ENCODE assay signal across 17 mouse cellular contexts in the genomic region with DNA sequence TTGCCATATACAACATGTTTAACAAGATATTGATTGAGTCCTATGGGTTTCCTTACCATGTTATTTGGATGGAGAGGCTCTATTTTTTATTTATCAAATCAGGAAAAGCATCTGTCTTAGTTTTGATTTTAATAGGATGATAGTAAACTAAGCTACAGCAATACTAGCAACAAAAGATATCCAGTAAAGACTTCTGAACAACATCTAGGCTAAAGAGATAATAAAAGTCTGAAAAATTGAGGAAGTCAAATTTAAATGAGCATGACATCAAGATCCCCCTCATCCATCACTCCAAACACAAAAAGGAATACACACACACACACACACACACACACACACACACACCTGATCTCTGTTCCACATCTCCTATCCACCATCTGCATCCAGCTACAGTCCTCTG.
DNase-seq lines count a peak whose midpoint lies in the region; TF ChIP-seq lines count a peak whose summit lies in the region.
"Had no signal": no experiment of that assay in that cellular context is flagged by ENCODE, and none has a peak within 500 bp of the region (broad histone marks: within the 10 kb centered on the region; RNA-seq: fewer than 3 reads in every experiment).

No protein-coding gene starts in this region.

- peak; percentile 67 to 77; a peak in 3 of 4 replicates for TF ChIP-seq EP300 in MEL (IDR thresholded peaks at IDR 0.05; ENCODE audit: low read depth in 1 of 2, low read length in 2 of 2)

- no peaks in the 10 kb centered on the region for H3K27me3 ChIP-seq in MEL (ENCODE audit: control insufficient read depth in 1 of 2, insufficient read depth in 2 of 2, low read length in 2 of 2)
- H3K27me3 ChIP-seq: CH12.LX, Patski had no signal

- no peaks in the 10 kb centered on the region for H3K79me2 ChIP-seq in MEL (ENCODE audit: control insufficient read depth, insufficient read depth, low read length, poor library complexity)

- TF ChIP-seq CTCF in MEL (IDR thresholded peaks at IDR 0.05 in 2 of 3, conservative IDR thresholded peaks at IDR 0.05 in 1 of 3; ENCODE audit: control insufficient read depth in 1 of 3, insufficient read depth in 1 of 3, low read depth in 2 of 3, low read length in 3 of 3, poor library complexity in 1 of 3, severe bottlenecking in 1 of 3): no peak

- H3K4me1 ChIP-seq in MEL (ENCODE audit: control insufficient read depth in 1 of 2, insufficient read depth in 2 of 2, low read length in 2 of 2): peaks cover 44 to 50% of the 10 kb centered on the region in 2 experiments

- no peak for TF ChIP-seq RAD21 in MEL (IDR thresholded peaks at IDR 0.05; ENCODE audit: low read depth, low read length)

- no peak overlapping the region for H3K4me3 ChIP-seq in MEL (ENCODE audit: control insufficient read depth in 1 of 2, insufficient read depth in 1 of 2, low read depth in 2 of 2, low read length in 2 of 2)

- no peak overlapping the region for H3K9ac ChIP-seq in MEL (ENCODE audit: control insufficient read depth, low read depth, low read length, poor library complexity, severe bottlenecking)

- no peak for TF ChIP-seq POLR2A in MEL (IDR thresholded peaks at IDR 0.05; ENCODE audit: control insufficient read depth in 1 of 2, insufficient read depth in 1 of 2, low read depth in 1 of 2, low read length in 2 of 2, poor library complexity in 1 of 2)

- no peak overlapping the region for H3K27ac ChIP-seq in MEL (ENCODE audit: control insufficient read depth, low read depth, low read length)

- peaks cover 0 to 44% of the 10 kb centered on the region in 2 experiments; a peak in 2 of 4 replicates for H3K36me3 ChIP-seq in MEL (ENCODE audit: control insufficient read depth in 1 of 2, insufficient read depth in 2 of 2, low read length in 2 of 2)
- H3K36me3 ChIP-seq: G1E had no signal

- H3K9me3 ChIP-seq in MEL (replicated peaks; ENCODE audit: insufficient read depth, low read length): no peaks in the 10 kb centered on the region
- H3K9me3 ChIP-seq: G1E had no signal

- DNase-seq in MEL (ENCODE audit: low read depth, low spot score): no peak
- no peak for DNase-seq in cerebellum, adult 11-12 months
- DNase-seq: adrenal gland, adult 2 months; adrenal gland, adult 8-10 months; adrenal gland, postnatal 10 days; adrenal gland, postnatal 14 days; adrenal gland, postnatal 25 days; adrenal gland, postnatal 36 days; B cell, adult 2 months; cerebellum, adult 11 months; cerebellum, adult 18-20 months; cerebellum, adult 2 months; cerebellum, adult 8-10 months; cerebellum, adult 9-10 months had no signal

TF ChIP-seq in MEL, 35 proteins besides CTCF, POLR2A, EP300 and RAD21:
- TF ChIP-seq MXI1 (IDR thresholded peaks at IDR 0.05; ENCODE audit: low read depth, low read length) (no peak; the same call in 1 of the 2 replicates), TCF12 (IDR thresholded peaks at IDR 0.05; ENCODE audit: low read depth, low read length) (0 out of 2 replicates have a peak, but pooled peaks have one; percentile 56), GATA1 (IDR thresholded peaks at IDR 0.05; ENCODE audit: low read depth, low read length) (peak; percentile 68), ETS1 (IDR thresholded peaks at IDR 0.05; ENCODE audit: low read depth, low read length) (peak; percentile 36; the same call in 1 of the 2 replicates), RCOR1 (IDR thresholded peaks at IDR 0.05; ENCODE audit: low read depth, low read length) (peak; percentile 52; the same call in 1 of the 2 replicates), MYB (IDR thresholded peaks at IDR 0.05; ENCODE audit: low read depth, low read length) (no peak)
